Mouse (Mus musculus) heart, adult 2 months (tissue): Measurements from ENCODE around the gene Rab35.

Source experiments
- CTCF ChIP-seq: fragments of 200-600 bp; IDR thresholded peaks from 2 replicates; pipeline ENCODE4 v1.8.1; 2022; ENCODE audit warnings: antibody characterized with exemption, mild to moderate bottlenecking, moderate library complexity
- POLR2A ChIP-seq: fragments of 200-500 bp; IDR thresholded peaks from 2 replicates; pipeline ENCODE4 v1.6.1; 2011; ENCODE audit warnings: mild to moderate bottlenecking, low read depth, low read length, control low read depth; ENCODE audit not compliant: insufficient read depth

DNA sequence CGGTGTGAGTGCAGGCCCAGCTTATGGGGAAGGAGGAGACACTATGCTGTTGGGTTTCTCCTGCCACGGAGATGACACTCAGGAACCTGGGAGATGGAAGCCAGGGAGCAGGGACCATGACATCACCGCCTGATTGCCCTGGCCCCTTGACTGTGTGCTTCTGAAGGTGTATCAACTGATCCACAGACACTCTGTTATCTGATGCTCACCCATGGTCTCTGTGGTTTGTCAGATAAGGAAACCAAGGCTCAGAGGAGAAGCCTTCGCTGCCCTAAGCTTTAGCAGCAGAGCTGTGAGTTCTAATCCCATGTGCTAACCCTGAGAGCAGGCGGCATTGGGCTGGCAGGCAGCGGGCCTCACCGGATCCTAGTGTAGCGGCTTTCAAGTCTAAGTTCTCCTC is 2.3 kb downstream of the Rab35 start:
- TF ChIP-seq POLR2A (no peak), CTCF (no peak)
